Mouse (Mus musculus) E14TG2a.4 (cell line): ENCODE measurements at regions not wholly inside any gene's neighbourhood (a gene's known extent, or its start where the extent isn't known, plus 50 kb on each side); places are given as distances from the start of the nearest gene placed in this dataset.

Experiments used
- CTCF ChIP-seq: conservative IDR thresholded peaks from 2 replicates; pipeline ENCODE4 v1.5.1; 2014; ENCODE audit warnings: low read length
- NANOG ChIP-seq: IDR thresholded peaks from 2 replicates; pipeline ENCODE4 v1.6.1; 2014; ENCODE audit warnings: borderline replicate concordance, low read length, mixed read lengths

- TF ChIP-seq CTCF (no peak), NANOG (no peak)
These were observed 304.6 kb downstream of the Klf6 start for GRCm38 (mm10) chr13:6165916-6166315.
